Mouse (Mus musculus) liver, adult 2 months (tissue): ENCODE measurements around the gene Cdkn2d. TPM values are rescaled to one million over a fixed set of nuclear protein-coding genes. Genes with fewer than 3 reads are reported as not detected.
A peak's percentile ranks its signal among the peaks of the same experiment; 100 is the strongest.

ENCODE experiments used
- DNase-seq: peaks from one replicate; pipeline ENCODE4 v3.0.0-alpha.2; 2011; ENCODE audit warnings: low read depth, low spot score; ENCODE audit errors: extremely low read depth
- H3K27ac ChIP-seq: fragments of 200-500 bp; replicated peaks from 2 replicates; pipeline ENCODE4 v1.5.1; 2012; ENCODE audit warnings: low read depth, mild to moderate bottlenecking, control low read depth, inconsistent platforms, low read length; ENCODE audit not compliant: insufficient read depth
- H3K27me3 ChIP-seq: fragments of 200-500 bp; 2 replicates; pipeline ENCODE4 v1.6.1; 2012; ENCODE audit warnings: mild to moderate bottlenecking, moderate library complexity, low read length, inconsistent platforms; ENCODE audit not compliant: control insufficient read depth, insufficient read depth
- H3K36me3 ChIP-seq: fragments of 200-500 bp; 2 replicates; pipeline ENCODE4 v1.6.1; 2012; ENCODE audit warnings: low read length, inconsistent platforms; ENCODE audit not compliant: control insufficient read depth, insufficient read depth
- H3K4me1 ChIP-seq: fragments of 200-500 bp; 2 replicates; pipeline ENCODE4 v1.6.1; 2011; ENCODE audit warnings: low read length; ENCODE audit not compliant: control insufficient read depth, insufficient read depth
- H3K4me3 ChIP-seq: fragments of 200-500 bp; 2 replicates; pipeline ENCODE4 v1.5.1; 2011; ENCODE audit warnings: low read depth, mild to moderate bottlenecking, control low read depth, low read length, moderate library complexity; ENCODE audit not compliant: insufficient read depth
- H3K79me2 ChIP-seq: fragments of 200-500 bp; 2 replicates; pipeline ENCODE4 v1.6.1; 2012; ENCODE audit warnings: inconsistent platforms, mild to moderate bottlenecking, low read length, moderate library complexity; ENCODE audit not compliant: control insufficient read depth, insufficient read depth
- H3K9ac ChIP-seq: fragments of 200-500 bp; 2 replicates; pipeline ENCODE4 v1.6.1; 2012; ENCODE audit warnings: low read depth, mild to moderate bottlenecking, control low read depth, inconsistent platforms, low read length
- CTCF ChIP-seq: fragments of 200-500 bp; IDR thresholded peaks from 2 replicates; pipeline ENCODE4 v1.5.1; 2011; ENCODE audit warnings: low read depth, low read length, control low read depth
- POLR2A ChIP-seq: fragments of 200-500 bp; IDR thresholded peaks from 2 replicates; pipeline ENCODE4 v1.6.1; 2011; ENCODE audit warnings: low read length, control low read depth; ENCODE audit not compliant: insufficient read depth; ENCODE audit errors: extremely low read depth
- WGBS: fragments of 180-500 bp; shearing (Covaris S2); methylation state at CpG from one replicate; pipeline ENCODE4 v1.1.7; 2018; 5-methylcytosine and 5-hydroxymethylcytosine counted together
- polyA plus RNA-seq: library from polyadenylated mRNA; depleted of rRNA; stranded (reverse); fragments of >200 nt; gene quantifications from 2 replicates; pipeline ENCODE4 v1.2.3, GENCODE M21; 2012
- total RNA-seq: library from RNA; depleted of rRNA; stranded (reverse); fragments of >200 nt; gene quantifications from 2 replicates; pipeline ENCODE4 v1.2.3, GENCODE M21; 2014

The Cdkn2d gene
- total and polyA plus RNA-seq, 2 experiments = 3.0 to 5.1 TPM

- no peak overlapping the region for H3K4me3 ChIP-seq
- peak; percentile 96 for DNase-seq
- no peak for TF ChIP-seq POLR2A
- no peak for TF ChIP-seq CTCF
- 17% methylated on average over 2 of the region's 2 CpGs for WGBS
- H3K36me3 ChIP-seq = no peaks in the 10 kb centered on the region
- H3K27me3 ChIP-seq = no peaks in the 10 kb centered on the region
- peak overlapping the region; percentile 88 for H3K27ac ChIP-seq
- H3K4me1 ChIP-seq = peaks cover 26% of the 10 kb centered on the region
- no peaks in the 10 kb centered on the region for H3K79me2 ChIP-seq
- no peak overlapping the region for H3K9ac ChIP-seq
Observed at GRCm38 (mm10) chr9:21250509-21250908, 40.7 kb downstream of the Cdkn2d start.

GRCm38 (mm10) chr9:21249629-21250508 lies 41.3 kb downstream of the Cdkn2d start:
- TF ChIP-seq CTCF (no peak), POLR2A (no peak)
- no peaks in the 10 kb centered on the region for H3K27me3 ChIP-seq
- H3K9ac ChIP-seq = no peak overlapping the region
- DNase-seq = peak; percentile 88
- H3K36me3 ChIP-seq = no peaks in the 10 kb centered on the region
- H3K27ac ChIP-seq = peak overlapping the region; percentile 88
- no peak overlapping the region for H3K4me3 ChIP-seq
- H3K4me1 ChIP-seq = peaks cover 22% of the 10 kb centered on the region
- H3K79me2 ChIP-seq = no peaks in the 10 kb centered on the region
- 33% methylated on average over 17 of the region's 17 CpGs for WGBS

GRCm38 (mm10) chr9:21248326-21248725 lies 42.9 kb downstream of the Cdkn2d start, which contains the start of gene S1pr5:
TSS of gene S1pr5 (minus strand) at chr9:21248443.
- WGBS = 2% methylated on average over 30 of the region's 30 CpGs
- peaks cover 26% of the 10 kb centered on the region for H3K4me1 ChIP-seq
- no peaks in the 10 kb centered on the region for H3K79me2 ChIP-seq
- DNase-seq = peak; percentile 80
- no peaks in the 10 kb centered on the region for H3K36me3 ChIP-seq
- TF ChIP-seq POLR2A (peak; percentile 16; the same call in 1 of the 2 replicates), CTCF (no peak)
- peaks cover 7% of the 10 kb centered on the region for H3K27me3 ChIP-seq
- H3K27ac ChIP-seq = peak within 1 kb of the TSS; percentile 73
- peak within 1 kb of the TSS; percentile 53 for H3K4me3 ChIP-seq
- peak within 1 kb of the TSS; percentile 69 for H3K9ac ChIP-seq

GRCm38 (mm10) chr9:21246342-21246741 lies 44.9 kb downstream of the Cdkn2d start:
- no peak overlapping the region for H3K4me3 ChIP-seq
- no peak for DNase-seq
- peaks cover 26% of the 10 kb centered on the region for H3K4me1 ChIP-seq
- H3K27ac ChIP-seq = no peak overlapping the region
- TF ChIP-seq POLR2A = no peak
- no peak for TF ChIP-seq CTCF
- H3K9ac ChIP-seq = no peak overlapping the region
- 88% methylated on average over 1 of the region's 1 CpGs for WGBS
- no peaks in the 10 kb centered on the region for H3K79me2 ChIP-seq
- H3K36me3 ChIP-seq = no peaks in the 10 kb centered on the region
- peaks cover 7% of the 10 kb centered on the region for H3K27me3 ChIP-seq

GRCm38 (mm10) chr9:21245113-21245487 lies 46.1 kb downstream of the Cdkn2d start:
- Histone ChIP-seq H3K4me1 (peaks cover 18% of the 10 kb centered on the region), H3K9ac (no peak overlapping the region; the same call in 1 of the 2 replicates), H3K36me3 (no peaks in the 10 kb centered on the region), H3K79me2 (no peaks in the 10 kb centered on the region), H3K27ac (no peak overlapping the region), H3K4me3 (peak overlapping the region; percentile 46; the same call in 1 of the 2 replicates), H3K27me3 (peaks cover 7% of the 10 kb centered on the region)
- 16% methylated on average over 16 of the region's 16 CpGs for WGBS
- no peak for DNase-seq
- TF ChIP-seq CTCF = no peak
- no peak for TF ChIP-seq POLR2A
